ENCODE assay signal across 7 mouse cellular contexts in the genomic region with DNA sequence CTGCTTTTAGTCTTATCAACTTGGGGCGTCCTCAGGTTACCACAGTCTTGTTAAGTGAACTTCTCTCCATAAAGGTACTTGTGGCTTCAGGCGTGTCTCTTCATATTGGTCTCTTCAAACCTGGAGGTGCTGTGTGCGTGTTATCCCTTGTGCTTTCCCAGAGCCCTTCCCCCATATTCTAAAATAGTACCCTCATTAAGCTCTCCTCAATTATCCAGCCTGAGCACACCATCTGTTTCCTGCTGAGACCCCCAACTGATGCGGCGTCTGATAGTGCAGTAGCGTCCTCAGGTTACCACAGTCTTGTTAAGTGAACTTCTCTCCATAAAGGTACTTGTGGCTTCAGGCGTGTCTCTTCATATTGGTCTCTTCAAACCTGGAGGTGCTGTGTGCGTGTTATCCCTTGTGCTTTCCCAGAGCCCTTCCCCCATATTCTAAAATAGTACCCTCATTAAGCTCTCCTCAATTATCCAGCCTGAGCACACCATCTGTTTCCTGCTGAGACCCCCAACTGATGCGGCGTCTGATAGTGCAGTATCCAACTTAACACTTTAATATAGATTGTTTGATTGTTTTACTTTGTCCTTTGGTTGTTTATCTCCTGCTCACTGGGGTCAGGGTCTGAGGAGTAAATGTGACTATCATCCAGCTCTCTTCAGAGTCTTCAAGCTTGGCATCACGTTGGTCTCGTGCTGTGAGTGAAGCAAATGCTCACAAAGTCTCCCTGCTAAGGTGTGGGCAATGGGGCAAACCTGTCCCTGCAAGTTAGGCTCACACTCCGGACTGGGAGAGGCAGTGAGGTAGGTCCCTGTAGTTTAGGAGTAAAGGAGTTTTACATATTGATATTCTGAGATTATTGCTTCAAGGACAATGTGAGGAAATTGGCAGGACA.
DNase-seq lines count a peak whose midpoint lies in the region; ATAC-seq lines count a peak whose summit lies in the region.
"Not testable (repeated sequence)": the region's sequence is repeated elsewhere in the genome, so short reads cannot be mapped to it uniquely, and the experiment has no call there.

No protein-coding gene starts in this region.

- H3K4me2 ChIP-seq in embryonic facial prominence, embryonic 14.5 days (ENCODE audit: low read depth, low read length); forebrain, embryonic 13.5 days; forebrain, embryonic 16.5 days (ENCODE audit: low read length); hindbrain, embryonic 13.5 days; neural tube, embryonic 15.5 days: not testable (repeated sequence)

- H3K27ac ChIP-seq in embryonic facial prominence, embryonic 14.5 days (replicated peaks; ENCODE audit: low read depth, low read length); forebrain, embryonic 13.5 days; forebrain, embryonic 16.5 days (ENCODE audit: low read length); hindbrain, embryonic 13.5 days; neural tube, embryonic 15.5 days (replicated peaks): not testable (repeated sequence)

- not testable (repeated sequence) for H3K4me3 ChIP-seq in embryonic facial prominence, embryonic 14.5 days (ENCODE audit: low read depth, low read length); forebrain, embryonic 13.5 days; forebrain, embryonic 16.5 days (replicated peaks; ENCODE audit: low read length); hindbrain, embryonic 13.5 days; neural tube, embryonic 15.5 days (replicated peaks)

- intact Hi-C loops in left cerebral cortex, postnatal 4 days (cut with DNase I), result not testable (repeated sequence)

- not testable (repeated sequence) for H3K4me1 ChIP-seq in embryonic facial prominence, embryonic 14.5 days (ENCODE audit: control insufficient read depth, insufficient read depth, low read length); forebrain, embryonic 13.5 days; forebrain, embryonic 16.5 days (replicated peaks; ENCODE audit: control insufficient read depth, insufficient read depth, low read length); hindbrain, embryonic 13.5 days (replicated peaks); neural tube, embryonic 15.5 days

- DNase-seq in cerebellum, postnatal 14 days, result peak; percentile 66 to 74
- not testable (repeated sequence) for DNase-seq in embryonic facial prominence, embryonic 14.5 days (ENCODE audit: low spot score)
- DNase-seq in left cerebral cortex, postnatal 4 days, result peak; percentile 31

- H3K36me3 ChIP-seq in embryonic facial prominence, embryonic 14.5 days (ENCODE audit: control insufficient read depth, insufficient read depth, low read length); forebrain, embryonic 13.5 days (ENCODE audit: poor library complexity, severe bottlenecking); forebrain, embryonic 16.5 days (ENCODE audit: control insufficient read depth, insufficient read depth); hindbrain, embryonic 13.5 days; neural tube, embryonic 15.5 days: not testable (repeated sequence)

- not testable (repeated sequence) for H3K9me3 ChIP-seq in embryonic facial prominence, embryonic 14.5 days (ENCODE audit: control insufficient read depth, low read length); forebrain, embryonic 13.5 days (replicated peaks); forebrain, embryonic 16.5 days (ENCODE audit: control insufficient read depth, low read length); hindbrain, embryonic 13.5 days; neural tube, embryonic 15.5 days (replicated peaks)

- 38% methylated on average over 10 of the region's 13 CpGs for WGBS in embryonic facial prominence, embryonic 14.5 days
- WGBS in forebrain, embryonic 13.5 days, result 46% methylated on average over 11 of the region's 13 CpGs
- 39% methylated on average over 11 of the region's 13 CpGs for WGBS in forebrain, embryonic 16.5 days
- WGBS in hindbrain, embryonic 13.5 days, result 49% methylated on average over 12 of the region's 13 CpGs
- WGBS in neural tube, embryonic 15.5 days, result 35% methylated on average over 11 of the region's 13 CpGs

- H3K9ac ChIP-seq in embryonic facial prominence, embryonic 14.5 days (ENCODE audit: low read depth, low read length); forebrain, embryonic 13.5 days; forebrain, embryonic 16.5 days (replicated peaks; ENCODE audit: low read depth, low read length); hindbrain, embryonic 13.5 days; neural tube, embryonic 15.5 days (replicated peaks): not testable (repeated sequence)

- ATAC-seq in embryonic facial prominence, embryonic 14.5 days (ENCODE audit: low read depth), result peak; percentile 25; the same call in 1 of the 2 replicates
- peak; percentile 74 for ATAC-seq in forebrain, embryonic 13.5 days
- peak; percentile 74 for ATAC-seq in forebrain, embryonic 16.5 days
- ATAC-seq in hindbrain, embryonic 13.5 days (ENCODE audit: low FRiP score), result peak; percentile 24; the same call in 1 of the 2 replicates
- ATAC-seq in neural tube, embryonic 15.5 days (ENCODE audit: low FRiP score), result peak; percentile 59

- not testable (repeated sequence) for H3K27me3 ChIP-seq in embryonic facial prominence, embryonic 14.5 days (replicated peaks; ENCODE audit: control insufficient read depth, insufficient read depth, low read length); forebrain, embryonic 13.5 days; forebrain, embryonic 16.5 days (replicated peaks; ENCODE audit: control insufficient read depth, insufficient read depth, low read length); hindbrain, embryonic 13.5 days; neural tube, embryonic 15.5 days (replicated peaks)

Comparison
In these comparisons a context has a peak if more than half of its experiments do, and no peak if none do; other contexts are left out.
1. ATAC-seq: peak in every context shown above with its lines; median percentile 74 in forebrain, embryonic 13.5 days; 74 in forebrain, embryonic 16.5 days; 59 in neural tube, embryonic 15.5 days; 25 in embryonic facial prominence, embryonic 14.5 days; 24 in hindbrain, embryonic 13.5 days.